Mouse (Mus musculus) urinary bladder, adult 18-20 months (tissue): ENCODE results near the gene Gm17720.
"Not testable (repeated sequence)": the region's sequence is repeated elsewhere in the genome, so short reads cannot be mapped to it uniquely, and the experiment has no call there.

Experiments
- DNase-seq, 2 experiments: peaks; one replicate each; pipeline ENCODE4 v3.0.0; 2022; ENCODE audit warnings: low spot score in 2 of 2, mixed read lengths in 2 of 2

Gene Gm17720

DNA sequence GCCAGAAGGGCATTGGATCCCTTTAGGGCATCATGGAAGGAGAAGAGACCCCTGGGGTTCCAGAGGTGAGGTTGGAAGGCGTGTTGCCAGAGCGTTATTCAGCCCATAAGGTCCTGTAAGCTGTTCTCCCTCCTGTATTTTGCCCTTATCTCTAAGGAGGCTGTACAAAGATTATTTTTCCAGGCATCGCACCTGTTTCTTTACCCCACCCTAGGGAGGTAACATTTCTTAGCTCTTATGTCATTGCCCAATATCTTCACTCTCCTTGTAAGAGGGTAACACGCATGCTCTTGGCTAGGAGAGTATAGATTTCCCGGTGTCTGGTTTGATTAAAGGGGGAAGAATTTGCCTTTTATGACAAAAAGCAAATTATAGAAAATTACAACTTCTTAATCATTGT is 62.9 kb downstream of the Gm17720 start, which contains the start of gene Chst4:
Gene Chst4 (minus strand): TSS at position 82 of the 400 bp plus-strand sequence.
- no peak for DNase-seq

DNA sequence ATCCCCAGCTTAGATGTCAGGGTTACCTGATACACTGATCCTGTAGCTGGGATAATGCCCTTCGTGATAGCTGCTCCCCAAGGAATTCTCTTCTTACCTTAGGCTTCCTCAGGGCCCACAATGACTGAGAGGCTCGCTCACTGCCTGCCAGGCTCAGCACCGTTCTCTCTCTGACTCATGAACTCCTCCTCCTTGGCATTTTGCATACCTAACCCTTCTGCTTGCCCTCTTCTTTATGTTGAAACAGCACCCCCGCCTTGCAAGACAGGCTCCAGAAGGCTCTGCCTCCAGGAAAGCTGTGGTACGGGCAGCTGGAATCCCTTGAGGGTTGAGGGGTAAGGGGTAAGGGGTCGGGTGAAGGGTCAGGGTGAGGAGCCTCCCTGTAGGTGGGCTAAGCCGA is 63.3 kb downstream of the Gm17720 start:
- no peak for DNase-seq

DNA sequence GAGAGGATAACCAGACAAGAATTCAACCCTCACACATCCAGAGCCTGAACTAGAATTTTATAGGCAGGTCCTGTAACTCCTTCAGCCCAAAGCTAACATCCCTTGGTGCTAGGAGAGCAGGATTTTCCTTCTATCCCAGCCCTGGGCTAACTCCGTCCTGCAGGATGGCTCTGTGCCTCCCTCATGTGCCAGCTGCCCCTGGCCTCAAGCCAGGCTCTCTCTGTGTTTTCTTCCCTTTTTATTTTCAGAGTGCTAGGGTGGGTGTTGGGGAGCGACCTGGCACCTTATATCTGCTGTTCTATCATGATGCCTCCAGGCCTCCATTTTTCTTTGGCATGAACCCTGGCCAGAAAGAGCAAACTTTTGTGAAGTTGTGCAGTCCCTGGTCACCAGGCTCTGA is 66.4 kb downstream of the Gm17720 start:
- no peak for DNase-seq

- DNase-seq, result no peak
Observed at GRCm38 (mm10) chr8:110034331-110034730, 68.2 kb downstream of the Gm17720 start.

DNA sequence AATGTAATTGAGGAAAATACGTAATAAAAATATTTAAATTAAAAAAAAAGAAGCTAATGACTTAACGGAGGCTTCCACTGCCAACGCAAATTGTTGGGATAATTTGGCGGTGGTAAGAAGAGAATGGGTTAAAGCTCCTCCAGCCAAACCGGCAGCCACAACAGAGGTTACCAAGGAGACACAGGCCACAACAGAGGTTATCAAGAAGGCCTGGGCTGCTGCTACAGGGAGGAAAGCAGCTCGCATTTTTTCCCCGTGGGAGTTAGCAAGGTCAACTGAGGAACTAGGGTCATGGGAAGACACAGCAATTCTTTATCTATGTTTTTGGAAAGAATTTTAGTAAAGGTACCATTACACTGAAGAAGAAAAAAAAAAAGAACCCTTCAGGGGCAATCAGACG is 68.8 kb downstream of the Gm17720 start:
- not testable (repeated sequence) for DNase-seq
